Mouse (Mus musculus): ENCODE measurements at regions not wholly inside any gene's neighbourhood (a gene's known extent, or its start where the extent isn't known, plus 50 kb on each side); places are given as distances from the start of the nearest gene placed in this dataset.

GRCm38 (mm10) chr13:84345791-84346511 is 123.9 kb downstream of the Tmem161b start:
- Histone ChIP-seq H3K27ac (ENCODE audit: insufficient read depth, low read depth, low read length) (no peak overlapping the region), H3K4me3 (ENCODE audit: insufficient read depth, low read length) (0 out of 2 replicates have a peak overlapping the region, but pooled peaks have one; percentile 1), H3K4me1 (ENCODE audit: control insufficient read depth, insufficient read depth, low read length) (peaks cover 3% of the 10 kb centered on the region; the same call in 1 of the 2 replicates)
- TF ChIP-seq CTCF (IDR thresholded peaks at IDR 0.05; ENCODE audit: low read depth, low read length) (no peak), POLR2A (IDR thresholded peaks at IDR 0.05; ENCODE audit: borderline replicate concordance, low read depth, low read length) (no peak)

DNA sequence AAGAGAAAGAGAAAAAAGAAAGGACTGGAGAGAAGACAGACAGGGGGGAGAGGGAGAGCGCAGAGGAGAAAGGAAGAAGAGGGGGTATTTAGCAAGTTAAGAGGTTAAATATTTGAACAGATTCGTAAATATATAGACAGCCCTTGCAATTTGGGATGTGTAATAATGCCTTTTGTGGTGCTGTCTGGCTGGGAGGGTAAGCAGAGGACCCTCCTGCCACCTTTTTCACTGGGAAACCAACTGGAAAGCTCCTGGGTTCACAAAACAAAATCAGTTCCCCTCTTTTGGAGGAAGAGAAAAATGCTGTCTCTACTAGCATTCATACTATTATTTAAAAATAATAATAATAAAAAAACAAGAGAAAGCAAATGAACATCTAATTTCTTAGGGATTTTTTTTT is 124.5 kb downstream of the Tmem161b start:
- Histone ChIP-seq H3K4me3 (ENCODE audit: insufficient read depth, low read length) (no peak overlapping the region), H3K4me1 (ENCODE audit: control insufficient read depth, insufficient read depth, low read length) (peaks cover 3% of the 10 kb centered on the region; the same call in 1 of the 2 replicates), H3K27ac (ENCODE audit: insufficient read depth, low read depth, low read length) (no peak overlapping the region)
- TF ChIP-seq POLR2A (IDR thresholded peaks at IDR 0.05; ENCODE audit: borderline replicate concordance, low read depth, low read length) = no peak
- no peak for TF ChIP-seq CTCF (IDR thresholded peaks at IDR 0.05; ENCODE audit: low read depth, low read length)

GRCm38 (mm10) chr13:84347181-84347913 is 125.3 kb downstream of the Tmem161b start:
- Histone ChIP-seq H3K4me3 (ENCODE audit: insufficient read depth, low read length) (peak overlapping the region; percentile 58), H3K27ac (ENCODE audit: insufficient read depth, low read depth, low read length) (no peak overlapping the region), H3K4me1 (ENCODE audit: control insufficient read depth, insufficient read depth, low read length) (peaks cover 3% of the 10 kb centered on the region; the same call in 1 of the 2 replicates)
- TF ChIP-seq POLR2A (IDR thresholded peaks at IDR 0.05; ENCODE audit: borderline replicate concordance, low read depth, low read length) (no peak), CTCF (IDR thresholded peaks at IDR 0.05; ENCODE audit: low read depth, low read length) (no peak)

DNA sequence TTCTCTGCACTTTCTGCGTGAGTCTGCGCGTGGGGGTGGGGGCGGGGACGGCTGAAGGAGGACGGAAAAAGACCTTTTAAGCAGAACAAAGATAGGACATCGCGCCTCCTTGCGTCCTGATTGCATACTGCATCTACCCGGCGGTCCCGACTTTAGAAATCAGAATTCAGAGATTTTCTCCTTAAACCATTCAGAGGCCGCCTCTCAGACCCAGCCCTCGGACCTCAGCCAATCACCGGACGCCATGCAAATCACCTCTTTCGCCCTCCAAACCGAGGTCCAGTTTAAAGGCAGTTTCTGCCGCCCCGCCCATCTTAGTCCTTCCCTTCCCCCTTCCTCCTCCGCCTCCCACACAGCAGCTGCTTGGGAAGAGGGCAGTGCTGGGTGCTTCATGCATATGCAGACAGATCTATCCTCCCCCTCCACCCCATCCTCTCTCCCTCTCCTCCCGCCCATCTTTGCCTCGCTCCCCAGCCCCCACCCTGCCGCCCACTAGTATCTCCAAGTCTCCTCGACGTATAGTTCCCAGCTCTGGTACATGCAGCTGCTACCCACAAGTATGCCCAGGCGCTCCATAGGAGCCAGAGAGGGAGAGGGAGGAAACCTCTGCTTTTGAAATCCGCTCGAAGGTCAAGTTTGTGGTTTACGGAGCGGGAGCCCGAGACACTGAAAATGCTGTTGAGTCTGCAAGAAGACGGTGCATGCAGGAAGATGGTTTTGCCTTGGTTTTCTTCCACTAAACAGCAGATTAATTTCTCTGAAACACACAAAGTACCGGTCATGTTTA is 126.0 kb downstream of the Tmem161b start:
- no peak for TF ChIP-seq POLR2A (IDR thresholded peaks at IDR 0.05; ENCODE audit: borderline replicate concordance, low read depth, low read length)
- TF ChIP-seq CTCF (IDR thresholded peaks at IDR 0.05; ENCODE audit: low read depth, low read length) = no peak; the same call in 1 of the 2 replicates
- peak overlapping the region; percentile 10; the same call in 1 of the 2 replicates for H3K27ac ChIP-seq (ENCODE audit: insufficient read depth, low read depth, low read length)
- peaks cover 3% of the 10 kb centered on the region; the same call in 1 of the 2 replicates for H3K4me1 ChIP-seq (ENCODE audit: control insufficient read depth, insufficient read depth, low read length)
- peak overlapping the region; percentile 58 for H3K4me3 ChIP-seq (ENCODE audit: insufficient read depth, low read length)

DNA sequence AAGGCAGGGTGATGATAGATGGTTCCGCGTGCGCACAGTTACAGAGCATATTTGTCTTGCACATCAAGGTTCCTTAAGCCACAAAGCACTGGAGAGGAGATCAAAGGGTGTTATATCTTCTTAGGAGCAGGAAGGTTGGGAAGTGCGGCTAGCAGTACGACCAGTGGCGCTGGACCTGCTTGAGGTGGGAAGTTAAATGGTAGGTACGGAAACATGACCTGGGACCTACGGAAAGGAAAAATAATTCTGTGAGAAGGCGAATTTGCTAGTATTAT is 126.5 kb downstream of the Tmem161b start:
- Histone ChIP-seq H3K4me3 (ENCODE audit: insufficient read depth, low read length) (peak overlapping the region; percentile 58), H3K27ac (ENCODE audit: insufficient read depth, low read depth, low read length) (peak overlapping the region; percentile 10; the same call in 1 of the 2 replicates), H3K4me1 (ENCODE audit: control insufficient read depth, insufficient read depth, low read length) (peaks cover 3% of the 10 kb centered on the region; the same call in 1 of the 2 replicates)
- TF ChIP-seq POLR2A (IDR thresholded peaks at IDR 0.05; ENCODE audit: borderline replicate concordance, low read depth, low read length) (no peak), CTCF (IDR thresholded peaks at IDR 0.05; ENCODE audit: low read depth, low read length) (no peak)

DNA sequence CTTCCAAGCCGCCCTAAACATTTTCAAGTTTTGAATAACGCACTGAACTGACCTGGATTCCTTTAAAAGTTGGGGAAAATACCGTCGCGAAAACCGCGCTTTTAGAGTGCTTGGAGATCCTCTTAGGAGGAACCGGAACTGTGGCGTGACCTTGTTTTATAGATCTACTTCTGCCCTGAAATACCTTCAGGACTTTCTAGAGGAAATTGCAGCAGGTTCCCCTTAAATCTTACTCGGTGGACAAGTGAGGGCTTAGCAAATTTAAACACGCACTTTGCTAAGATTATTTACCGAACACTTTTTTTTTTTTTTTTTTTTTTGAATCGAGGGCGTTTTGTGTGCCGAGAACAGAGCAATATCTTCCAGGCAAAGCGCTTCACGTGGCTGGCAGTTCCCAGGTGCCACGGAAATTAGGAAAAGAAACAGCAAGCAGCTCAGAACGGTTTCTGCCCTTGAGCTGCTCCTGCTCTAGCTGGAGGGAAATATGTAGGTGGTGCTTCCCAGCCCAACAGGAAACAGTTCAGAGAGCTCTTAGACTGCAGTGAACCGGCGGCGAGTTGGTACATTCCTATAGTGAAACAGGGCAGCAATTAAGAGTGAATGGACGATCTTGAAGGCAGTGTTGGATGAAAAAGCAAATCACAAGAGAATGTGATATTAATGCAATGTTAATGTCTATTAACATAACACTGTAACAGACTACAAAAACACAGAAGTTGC is 127.1 kb downstream of the Tmem161b start:
- Histone ChIP-seq H3K4me3 (ENCODE audit: insufficient read depth, low read length) (peak overlapping the region; percentile 58), H3K27ac (ENCODE audit: insufficient read depth, low read depth, low read length) (no peak overlapping the region), H3K4me1 (ENCODE audit: control insufficient read depth, insufficient read depth, low read length) (peaks cover 3% of the 10 kb centered on the region; the same call in 1 of the 2 replicates)
- TF ChIP-seq CTCF (IDR thresholded peaks at IDR 0.05; ENCODE audit: low read depth, low read length) (no peak), POLR2A (IDR thresholded peaks at IDR 0.05; ENCODE audit: borderline replicate concordance, low read depth, low read length) (no peak)

GRCm38 (mm10) chr13:84349721-84350040 is 127.6 kb downstream of the Tmem161b start:
- Histone ChIP-seq H3K27ac (ENCODE audit: insufficient read depth, low read depth, low read length) (no peak overlapping the region), H3K4me3 (ENCODE audit: insufficient read depth, low read length) (no peak overlapping the region), H3K4me1 (ENCODE audit: control insufficient read depth, insufficient read depth, low read length) (peaks cover 3% of the 10 kb centered on the region; the same call in 1 of the 2 replicates)
- no peak for TF ChIP-seq POLR2A (IDR thresholded peaks at IDR 0.05; ENCODE audit: borderline replicate concordance, low read depth, low read length)
- no peak for TF ChIP-seq CTCF (IDR thresholded peaks at IDR 0.05; ENCODE audit: low read depth, low read length)

GRCm38 (mm10) chr13:84350791-84351190 is 128.7 kb downstream of the Tmem161b start:
- no peak overlapping the region for H3K4me3 ChIP-seq (ENCODE audit: insufficient read depth, low read length)
- TF ChIP-seq POLR2A (IDR thresholded peaks at IDR 0.05; ENCODE audit: borderline replicate concordance, low read depth, low read length) (no peak), CTCF (IDR thresholded peaks at IDR 0.05; ENCODE audit: low read depth, low read length) (no peak)
- peaks cover 3% of the 10 kb centered on the region; the same call in 1 of the 2 replicates for H3K4me1 ChIP-seq (ENCODE audit: control insufficient read depth, insufficient read depth, low read length)
- no peak overlapping the region for H3K27ac ChIP-seq (ENCODE audit: insufficient read depth, low read depth, low read length)

DNA sequence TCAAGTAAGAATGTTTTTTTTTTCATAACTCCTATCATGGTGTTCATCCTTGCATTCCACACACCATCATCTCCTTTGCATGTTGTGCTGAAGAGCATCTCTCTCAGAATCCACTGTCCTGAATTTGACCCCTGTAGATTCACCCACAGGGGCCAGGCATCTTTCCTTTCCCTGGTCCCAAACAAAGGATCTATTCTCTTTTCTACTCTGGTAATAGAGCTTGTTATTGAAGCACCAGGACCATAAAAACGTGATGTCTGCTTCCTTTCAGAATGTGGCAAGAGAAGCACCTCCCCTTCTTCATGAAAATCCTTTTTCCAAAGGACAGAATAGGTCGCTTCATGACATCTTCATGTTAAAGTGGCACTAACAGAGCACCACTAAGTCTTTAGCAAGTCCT is 134.4 kb downstream of the Tmem161b start:
- H3K4me1 ChIP-seq (ENCODE audit: control insufficient read depth, insufficient read depth, low read length) = no peaks in the 10 kb centered on the region
- TF ChIP-seq POLR2A (IDR thresholded peaks at IDR 0.05; ENCODE audit: borderline replicate concordance, low read depth, low read length) (no peak), CTCF (IDR thresholded peaks at IDR 0.05; ENCODE audit: low read depth, low read length) (no peak)
- no peak overlapping the region for H3K27ac ChIP-seq (ENCODE audit: insufficient read depth, low read depth, low read length)
- H3K4me3 ChIP-seq (ENCODE audit: insufficient read depth, low read length) = no peak overlapping the region
